ENCODE assay signal across 10 mouse cellular contexts in the genomic region with DNA sequence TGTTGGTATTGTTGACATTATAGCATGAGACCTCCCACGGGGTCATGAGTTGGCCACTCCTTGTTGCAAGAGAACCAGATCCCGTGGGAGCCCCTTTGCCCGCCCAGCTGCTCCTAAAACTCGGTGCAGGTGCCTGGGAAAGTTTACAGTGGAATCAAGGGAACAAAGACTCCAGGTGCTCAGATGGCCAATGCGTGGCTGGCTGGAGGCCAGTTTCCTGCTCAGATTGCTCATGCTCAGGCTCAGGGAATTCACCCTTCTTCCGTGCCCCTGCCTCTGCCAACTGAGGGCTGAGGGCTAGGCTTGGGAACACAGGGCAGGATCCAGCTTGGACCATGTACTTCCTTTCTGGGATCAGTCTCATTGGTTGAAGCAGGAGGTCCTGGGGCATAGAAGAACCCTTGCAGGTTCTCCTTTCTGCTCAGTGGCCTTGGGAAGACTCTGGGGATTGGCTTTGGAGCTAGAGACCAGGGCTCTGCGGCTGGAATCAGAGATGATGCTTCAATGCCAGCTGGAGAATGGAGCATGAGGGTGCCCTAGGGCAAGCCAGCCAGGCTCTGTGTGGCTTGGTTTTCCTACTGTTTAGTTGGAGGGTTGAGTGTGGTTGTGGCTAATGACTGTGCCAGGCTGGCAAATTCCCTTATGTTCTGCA. TPM values are rescaled to one million over a fixed set of nuclear protein-coding genes. Genes with fewer than 3 reads are reported as not detected.
A peak's percentile ranks its signal among the peaks of the same experiment; 100 is the strongest.
DNase-seq lines count a peak whose midpoint lies in the region; ATAC-seq lines count a peak whose summit lies in the region.
"Had no signal": no experiment of that assay in that cellular context is flagged by ENCODE, and none has a peak within 500 bp of the region (broad histone marks: within the 10 kb centered on the region; RNA-seq: fewer than 3 reads in every experiment).

No protein-coding gene starts in this region.

- H3K27ac ChIP-seq in heart, embryonic 10.5 days = 0 out of 2 replicates have a peak overlapping the region, but pooled peaks have one; percentile 29
- no peak overlapping the region for H3K27ac ChIP-seq in heart, embryonic 12.5 days (ENCODE audit: poor library complexity, severe bottlenecking)
- no peak overlapping the region for H3K27ac ChIP-seq in midbrain, embryonic 10.5 days (replicated peaks)

- no peak for DNase-seq in heart, embryonic 10.5 days (ENCODE audit: low spot score)
- DNase-seq in ZHBTc4 (ENCODE audit: low read depth, low spot score) = peak; percentile 58
- DNase-seq in kidney, adult 8-10 months = peak; percentile 76 to 78
- peak; percentile 44 for DNase-seq in lung, postnatal 14 days
- no peak for DNase-seq in midbrain, embryonic 10.5 days (ENCODE audit: low spot score)
- no peak for DNase-seq in frontal cortex, postnatal 10 days (ENCODE audit: low spot score in 2 of 2)

- no peak overlapping the region for H3K4me2 ChIP-seq in heart, embryonic 12.5 days
- H3K4me2 ChIP-seq: heart, embryonic 11.5 days; liver, embryonic 15.5 days had no signal

- peaks cover 14% of the 10 kb centered on the region for H3K4me1 ChIP-seq in heart, embryonic 10.5 days
- H3K4me1 ChIP-seq in heart, embryonic 12.5 days (replicated peaks) = peaks cover 20% of the 10 kb centered on the region
- H3K4me1 ChIP-seq in midbrain, embryonic 10.5 days = peaks cover 10% of the 10 kb centered on the region

- no peak overlapping the region for H3K4me3 ChIP-seq in heart, embryonic 10.5 days
- H3K4me3 ChIP-seq in heart, embryonic 12.5 days = no peak overlapping the region
- no peak overlapping the region for H3K4me3 ChIP-seq in midbrain, embryonic 10.5 days
- H3K4me3 ChIP-seq: liver, embryonic 15.5 days had no signal

- H3K9me3 ChIP-seq in heart, embryonic 10.5 days = no peaks in the 10 kb centered on the region
- no peaks in the 10 kb centered on the region for H3K9me3 ChIP-seq in heart, embryonic 12.5 days (replicated peaks)
- H3K9me3 ChIP-seq in midbrain, embryonic 10.5 days (replicated peaks) = no peaks in the 10 kb centered on the region
- H3K9me3 ChIP-seq: liver, embryonic 15.5 days had no signal

- H3K27me3 ChIP-seq in heart, embryonic 10.5 days (ENCODE audit: insufficient read depth, poor library complexity, severe bottlenecking) = peaks cover 12% of the 10 kb centered on the region; the same call in 1 of the 2 replicates
- H3K27me3 ChIP-seq in heart, embryonic 12.5 days (replicated peaks) = peaks cover 13% of the 10 kb centered on the region; the same call in 1 of the 2 replicates
- H3K27me3 ChIP-seq in midbrain, embryonic 10.5 days (ENCODE audit: low read depth, poor library complexity, severe bottlenecking) = no peaks in the 10 kb centered on the region

- no peak for ATAC-seq in heart, embryonic 12.5 days (ENCODE audit: insufficient number of reproducible peaks, low FRiP score)
- ATAC-seq in megakaryocyte progenitor cell, adult 5-6 weeks (replicated peaks; ENCODE audit: poor library complexity) = no peak

- no peaks in the 10 kb centered on the region for H3K36me3 ChIP-seq in heart, embryonic 10.5 days
- H3K36me3 ChIP-seq in heart, embryonic 12.5 days = no peaks in the 10 kb centered on the region
- no peaks in the 10 kb centered on the region for H3K36me3 ChIP-seq in midbrain, embryonic 10.5 days
- H3K36me3 ChIP-seq: liver, embryonic 15.5 days had no signal

- 71% methylated on average over 7 of the region's 7 CpGs for WGBS in heart, embryonic 10.5 days
- WGBS in heart, embryonic 12.5 days = 70% methylated on average over 7 of the region's 7 CpGs
- 83% methylated on average over 7 of the region's 7 CpGs for WGBS in midbrain, embryonic 10.5 days

- H3K9ac ChIP-seq in heart, embryonic 12.5 days = no peak overlapping the region
- H3K9ac ChIP-seq: liver, embryonic 15.5 days had no signal

RNA-seq across cellular contexts. Expression of gene Sema4b, which starts 26.2 kb away (rescaled TPM):
- 7.8 and 8.9 TPM in 2 replicates for polyA plus RNA-seq in heart, embryonic 10.5 days (2016; fragmentation: Nextera tagmentation; extraction: Ambion mirVana)
- polyA plus RNA-seq in heart, embryonic 12.5 days (2016; fragmentation: Nextera tagmentation; extraction: Ambion mirVana) = 10.3 and 10.7 TPM in 2 replicates
- 12.6 and 16.5 TPM in 2 replicates for polyA plus RNA-seq in midbrain, embryonic 10.5 days (2016; fragmentation: Nextera tagmentation; extraction: Ambion mirVana)
- 6.6 and 7.7 TPM in 2 replicates for total RNA-seq in megakaryocyte progenitor cell, adult 5-6 weeks (2015)
- 5.3 and 8.1 TPM in 2 replicates for total RNA-seq in megakaryocyte progenitor cell, adult 5-6 weeks (2017)

RNA-seq across cellular contexts. Expression of gene Idh2, which starts 45.2 kb away (rescaled TPM):
- polyA plus RNA-seq in heart, embryonic 10.5 days (2016; fragmentation: Nextera tagmentation; extraction: Ambion mirVana) = 830 and 1,266 TPM in 2 replicates
- 1,569 and 1,607 TPM in 2 replicates for polyA plus RNA-seq in heart, embryonic 12.5 days (2016; fragmentation: Nextera tagmentation; extraction: Ambion mirVana)
- 428 and 429 TPM in 2 replicates for polyA plus RNA-seq in midbrain, embryonic 10.5 days (2016; fragmentation: Nextera tagmentation; extraction: Ambion mirVana)
- 267 and 274 TPM in 2 replicates for total RNA-seq in megakaryocyte progenitor cell, adult 5-6 weeks (2015)
- 276 and 284 TPM in 2 replicates for total RNA-seq in megakaryocyte progenitor cell, adult 5-6 weeks (2017)

Comparison
In these comparisons a context has a peak if more than half of its experiments do, and no peak if none do; other contexts are left out.
1. DNase-seq: peak in ZHBTc4 (single experiment), kidney, adult 8-10 months (2 of 2) and lung, postnatal 14 days (single experiment); none in heart, embryonic 10.5 days (single experiment), midbrain, embryonic 10.5 days (single experiment) and frontal cortex, postnatal 10 days (0 of 2).